Mouse (Mus musculus) inflammation-experienced regulatory T-cells, adult 6 months (primary cell): ENCODE data around the gene Pon1. TPM values are rescaled to one million over a fixed set of nuclear protein-coding genes. Genes with fewer than 3 reads are reported as not detected.

ENCODE experiments used
- ATAC-seq: one replicate; pipeline ENCODE4 v1.8.0; 2017
- polyA plus RNA-seq, 3 experiments: library from polyadenylated mRNA; unstranded; fragments of 100-300 nt; shearing (Covaris generic); gene quantifications; one replicate each; pipeline ENCODE4 v1.2.1; 2017

Pon1 gene
- polyA plus RNA-seq, 3 experiments from 2014 or later: not detected

DNA sequence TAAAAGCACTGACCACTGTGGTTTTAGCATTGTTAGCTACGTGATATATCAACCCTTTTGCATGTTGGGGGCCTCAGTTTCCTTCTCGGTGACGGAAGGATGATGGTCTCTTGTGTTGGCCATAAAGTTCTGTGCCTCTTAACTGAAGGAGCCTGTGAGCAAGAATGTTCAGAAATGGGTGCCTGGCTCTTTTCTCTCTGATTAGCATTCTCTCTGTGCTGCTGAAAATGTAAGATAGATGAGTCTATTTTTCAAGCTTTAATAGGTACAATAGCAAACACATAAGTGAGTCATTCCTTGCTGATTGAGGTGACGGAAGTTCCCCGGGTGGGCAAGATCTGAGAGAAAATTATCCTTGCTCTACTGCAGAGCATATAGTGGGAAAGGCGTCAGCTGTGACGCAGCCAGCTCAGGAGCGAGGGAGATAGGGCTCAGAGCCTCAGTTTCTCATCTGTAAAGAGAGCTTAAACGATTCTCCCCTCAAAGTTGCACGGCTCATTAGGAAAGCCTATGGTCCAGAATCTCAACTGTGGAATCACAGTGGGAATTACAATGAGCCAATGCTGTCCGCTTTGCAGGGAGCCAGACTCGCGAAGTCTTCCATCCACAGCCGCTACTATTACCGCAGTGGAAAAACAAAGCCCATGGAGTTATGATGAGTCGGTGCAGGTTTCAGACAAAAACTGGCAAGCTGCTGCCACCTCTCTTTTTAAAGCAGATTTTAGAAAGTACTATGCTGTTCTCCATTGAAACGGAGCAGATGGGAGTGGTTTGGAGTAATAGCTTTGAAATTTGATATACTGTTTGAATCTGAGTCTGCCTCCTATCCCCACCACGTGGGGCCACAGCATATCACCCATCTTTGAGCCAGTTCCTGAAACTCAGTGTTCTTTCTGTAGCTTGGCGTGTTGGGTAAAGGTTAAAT, 15.5 kb downstream of the Pon1 start:
- ATAC-seq: no peak

DNA sequence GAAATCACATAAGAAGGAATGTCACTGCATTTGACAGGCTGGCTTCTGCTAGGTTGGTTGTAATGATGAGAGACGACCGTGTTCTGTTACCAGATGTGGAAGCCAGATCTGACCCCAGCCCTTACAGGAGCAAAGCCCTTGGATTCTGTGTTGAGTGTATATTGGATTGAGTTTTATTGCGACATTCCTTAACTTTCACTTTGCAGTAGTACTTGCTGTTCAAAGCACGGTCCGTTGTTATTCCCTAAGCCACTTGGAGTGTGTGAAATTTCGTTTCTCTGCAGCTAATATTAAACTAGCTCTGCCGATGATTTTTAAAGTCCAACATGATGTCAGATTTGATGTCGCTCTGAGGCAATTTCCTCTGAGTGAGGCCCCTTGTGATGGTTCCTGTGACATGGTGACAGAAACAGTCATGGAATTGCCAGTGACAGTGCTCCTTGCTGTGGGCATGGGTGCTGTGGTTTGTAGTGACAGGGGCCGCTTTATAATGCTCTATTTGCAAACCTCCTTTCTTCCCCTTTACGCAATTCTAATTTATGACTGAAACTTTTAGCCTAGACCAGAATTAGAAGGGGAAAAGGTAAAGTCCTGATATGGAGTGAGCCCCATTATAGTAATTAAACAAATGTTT, 19.4 kb downstream of the Pon1 start:
- ATAC-seq: no peak

DNA sequence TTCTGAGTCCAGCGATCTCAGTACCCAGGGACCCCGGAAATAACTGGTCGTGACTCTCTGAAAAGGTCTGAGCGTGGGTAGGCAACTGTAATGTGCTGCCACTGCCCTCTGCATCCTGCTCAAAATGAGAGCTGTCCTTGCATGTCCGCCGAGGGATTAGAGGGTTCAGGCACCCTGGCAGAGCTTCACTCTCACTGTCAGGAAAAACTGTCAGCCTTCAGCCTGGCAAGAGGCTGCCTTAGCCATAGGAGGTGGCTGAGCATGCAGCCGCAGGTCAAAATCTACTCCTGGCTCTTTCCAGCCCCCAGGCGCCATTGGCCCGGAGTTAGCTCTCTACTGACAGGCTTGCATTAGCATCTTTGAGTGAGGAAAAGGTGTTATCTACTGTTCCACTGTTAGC, 21.2 kb downstream of the Pon1 start:
- ATAC-seq: no peak

DNA sequence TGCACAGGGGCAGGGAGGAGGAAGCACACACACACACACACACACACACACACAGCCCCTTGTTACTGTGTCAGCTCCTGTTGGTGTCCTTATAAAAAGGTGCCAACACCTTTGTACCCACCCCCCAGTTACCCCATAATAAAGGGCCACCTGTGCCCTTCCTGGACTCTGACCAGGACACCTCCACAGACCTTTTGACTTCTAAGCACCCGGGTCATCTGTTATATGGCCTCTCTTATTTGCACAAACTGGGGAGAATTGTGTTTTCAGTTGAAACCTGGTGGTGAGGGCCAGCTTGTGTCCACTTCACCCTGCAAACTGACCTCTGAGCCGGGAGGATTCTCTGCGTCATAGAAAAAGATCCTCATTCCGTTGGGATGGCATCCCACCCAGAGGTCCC, 22.3 kb downstream of the Pon1 start:
- ATAC-seq: no peak

DNA sequence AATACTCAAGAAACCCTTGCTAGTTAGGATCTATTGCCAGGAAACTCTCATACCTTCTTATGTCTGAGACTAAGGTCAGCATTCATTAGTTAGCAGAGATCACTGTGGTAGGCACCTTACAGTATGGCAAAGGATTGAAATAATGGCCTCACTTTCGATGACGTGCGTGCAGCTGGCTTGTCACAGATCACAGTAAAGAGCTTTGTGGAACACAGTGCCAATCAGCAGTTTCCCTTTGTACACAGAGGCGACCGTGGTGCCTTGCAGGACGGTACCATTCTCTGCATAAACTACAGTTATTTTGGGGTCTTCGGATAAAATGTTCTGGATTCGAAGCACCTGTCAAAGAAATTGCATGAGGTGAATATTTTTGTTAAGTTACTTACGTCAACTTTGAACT, 25.6 kb downstream of the Pon1 start:
- no peak for ATAC-seq

DNA sequence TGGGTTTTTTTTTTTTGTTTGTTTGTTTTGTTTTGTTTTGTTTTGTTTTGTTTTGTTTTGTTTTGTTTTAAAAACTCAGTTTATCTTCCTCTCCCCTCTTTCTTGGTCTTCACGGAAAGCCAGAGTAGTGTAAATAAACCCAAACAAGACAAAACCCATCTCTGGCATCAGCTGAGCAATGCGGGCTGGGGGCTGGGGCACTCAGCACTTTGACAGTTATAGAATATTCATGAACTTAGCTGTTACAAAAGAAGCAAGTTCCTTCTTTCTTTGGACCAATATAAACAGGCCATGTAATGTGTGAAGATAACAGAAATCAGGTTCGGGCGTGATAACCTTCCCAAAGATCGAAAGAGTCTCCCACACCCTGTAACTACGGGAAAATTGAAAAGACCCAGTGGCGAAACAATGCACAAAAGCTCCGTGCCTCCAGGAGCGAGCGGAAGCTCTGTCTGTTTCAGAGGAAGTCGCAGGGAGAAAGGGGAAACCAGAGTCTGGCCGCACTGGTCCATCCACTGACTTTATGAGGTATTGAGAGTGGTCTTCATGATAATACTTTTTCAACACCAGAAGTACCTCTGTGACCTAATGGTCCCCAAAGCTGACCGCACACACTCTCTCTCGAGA, 26.6 kb downstream of the Pon1 start:
- no peak for ATAC-seq

DNA sequence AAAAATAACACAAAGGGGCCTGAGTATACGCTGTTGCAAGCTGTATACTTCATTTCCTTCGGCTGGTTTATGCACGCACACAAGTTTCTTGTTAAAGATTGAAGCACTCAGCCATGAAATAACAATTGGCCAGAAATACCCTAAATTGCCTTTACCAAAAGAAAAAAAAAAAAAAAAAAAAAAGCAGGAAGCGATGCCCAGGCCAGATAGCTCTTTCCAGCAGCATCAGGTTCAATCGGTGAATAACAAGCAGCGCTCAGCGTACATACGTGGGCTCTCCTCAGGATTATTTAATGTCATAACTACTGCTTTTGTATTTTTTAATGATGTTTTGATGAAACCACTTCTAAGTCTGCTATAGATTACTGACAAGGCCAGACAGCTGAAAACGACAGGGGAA, 28.9 kb downstream of the Pon1 start:
- no peak for ATAC-seq

DNA sequence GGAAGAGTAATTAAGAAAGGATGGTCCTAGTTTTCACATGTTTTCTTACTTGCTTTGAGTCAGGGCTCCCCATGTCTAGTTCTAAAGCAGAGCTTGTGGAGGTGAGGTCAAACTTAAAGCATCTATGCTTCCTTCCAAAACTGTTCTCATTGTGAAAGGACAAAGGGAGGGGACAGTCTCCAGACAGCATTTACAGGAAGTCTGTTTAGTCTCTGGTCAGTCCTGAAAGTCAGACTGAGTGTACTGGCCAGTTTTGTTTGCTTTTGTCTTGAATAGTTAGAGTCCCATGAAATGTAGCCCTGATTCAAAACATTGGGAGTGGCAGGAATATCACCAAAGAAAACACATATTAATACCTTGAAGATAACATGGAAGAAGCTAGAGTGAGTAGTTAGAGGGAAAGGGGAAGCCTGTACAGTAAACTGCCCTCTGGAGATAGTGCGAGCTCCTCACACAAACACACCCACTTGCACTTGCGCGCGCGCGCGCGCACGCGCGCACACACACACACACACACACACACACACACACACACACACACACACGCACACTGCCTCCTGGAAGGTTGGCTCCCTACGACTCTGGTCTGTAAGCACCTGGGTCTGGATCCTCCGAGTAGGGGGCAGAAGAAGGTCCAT, 30.1 kb downstream of the Pon1 start:
- ATAC-seq: no peak

DNA sequence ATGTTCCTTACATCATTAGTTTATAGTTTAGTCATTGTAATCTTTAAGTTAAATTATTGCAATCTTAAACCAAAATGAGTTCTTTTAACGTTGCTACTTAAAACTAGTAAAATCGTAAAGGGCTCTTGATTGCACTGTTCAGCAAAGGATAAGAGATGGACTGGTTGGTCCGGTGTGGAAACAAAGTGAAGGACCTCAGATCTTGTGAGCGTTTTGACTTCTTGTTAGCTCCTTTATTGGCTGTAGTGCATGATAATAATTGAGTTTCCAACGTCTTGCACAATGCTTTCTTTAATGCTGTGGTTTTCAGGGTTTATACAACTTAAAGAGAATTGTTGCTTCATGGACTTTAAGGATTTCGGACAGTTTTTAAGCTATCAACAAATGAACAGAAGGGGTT, 31.7 kb downstream of the Pon1 start:
- ATAC-seq: no peak

DNA sequence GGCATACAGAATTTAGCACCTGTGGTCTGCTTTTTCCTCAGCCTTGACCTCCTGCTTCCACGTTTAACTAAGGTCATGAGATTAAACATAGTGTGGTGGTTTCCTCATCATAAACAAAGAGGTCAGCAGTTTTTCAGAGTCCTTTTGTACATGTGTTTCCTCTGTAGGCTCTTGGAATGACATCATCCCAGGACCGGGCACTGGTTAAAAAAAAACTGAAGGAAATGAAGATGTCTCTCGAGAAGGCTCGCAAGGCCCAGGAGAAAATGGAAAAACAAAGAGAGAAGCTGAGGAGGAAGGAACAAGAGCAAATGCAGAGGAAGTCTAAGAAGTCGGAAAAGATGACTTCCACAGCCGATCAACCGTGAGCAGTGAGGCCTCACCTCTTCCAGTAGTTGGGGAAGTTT, 34.4 kb downstream of the Pon1 start:
- no peak for ATAC-seq

DNA sequence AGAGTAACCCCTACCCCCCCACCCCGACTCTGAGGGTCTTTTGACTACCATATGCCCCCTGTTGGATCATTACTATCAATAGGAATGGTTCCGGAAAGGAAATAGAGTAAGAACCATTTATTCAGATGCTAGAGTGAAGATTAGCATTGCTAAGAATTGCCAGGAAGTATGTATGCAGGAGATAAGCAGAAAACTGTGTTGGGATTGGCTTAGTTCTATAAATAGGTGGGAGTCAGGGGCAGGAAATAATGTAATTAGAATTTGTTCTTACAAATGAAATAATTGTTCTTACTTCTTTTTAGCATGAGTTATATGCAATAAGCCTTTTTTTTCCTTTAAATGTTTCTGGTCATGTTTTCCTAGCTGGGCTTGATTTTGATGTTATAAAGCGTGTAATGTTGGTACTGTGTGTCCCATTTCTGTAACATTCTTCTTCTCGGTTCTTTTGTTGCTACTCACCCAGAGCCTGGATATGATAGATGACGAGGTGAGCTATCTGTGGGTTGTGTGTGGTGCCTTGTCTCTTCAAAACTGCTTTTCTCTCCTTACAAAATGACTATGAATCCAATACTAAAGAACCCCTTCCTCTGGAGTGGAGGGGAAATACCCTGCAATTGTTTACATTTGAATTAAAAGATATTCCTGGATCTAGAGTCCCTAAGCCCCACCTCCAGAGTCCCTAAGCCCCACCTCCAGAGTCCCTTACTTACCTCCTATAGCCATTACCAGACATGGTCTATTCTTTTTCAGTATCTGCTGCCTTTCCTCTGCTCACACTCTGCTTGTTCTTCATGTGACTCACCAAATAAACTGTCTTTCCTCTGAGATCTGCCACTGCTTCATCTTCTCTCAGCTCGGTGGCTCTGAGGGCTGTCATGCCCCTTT, 37.0 kb downstream of the Pon1 start:
- ATAC-seq: no peak

DNA sequence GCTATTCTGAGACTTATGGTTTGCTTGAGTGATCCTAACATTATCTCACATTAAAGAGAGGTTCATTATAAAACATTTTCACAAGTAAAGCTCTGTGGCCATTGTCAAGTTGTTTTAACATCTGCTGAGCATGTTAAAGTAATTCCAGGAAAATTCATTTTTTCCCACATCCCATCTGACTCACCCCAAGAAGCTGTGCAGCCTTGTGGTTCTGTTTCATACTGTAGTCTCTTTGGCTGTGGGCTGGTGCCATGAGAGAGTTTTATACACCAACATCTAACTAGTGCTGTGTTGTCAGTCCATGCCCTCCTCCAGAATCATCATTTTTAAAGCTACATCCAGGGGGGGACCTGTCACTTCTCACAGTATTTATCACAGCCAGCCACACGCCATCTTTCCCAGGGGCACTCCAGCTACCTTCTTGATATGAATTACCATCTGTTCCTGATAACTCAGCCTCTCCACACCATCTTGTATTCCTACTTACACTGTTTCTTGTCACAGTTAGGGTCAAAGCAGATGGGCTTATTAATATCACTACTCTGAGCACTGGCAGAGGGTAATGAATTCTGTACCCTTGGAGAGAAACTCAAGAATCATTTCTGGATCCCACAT, 38.3 kb downstream of the Pon1 start:
- no peak for ATAC-seq

DNA sequence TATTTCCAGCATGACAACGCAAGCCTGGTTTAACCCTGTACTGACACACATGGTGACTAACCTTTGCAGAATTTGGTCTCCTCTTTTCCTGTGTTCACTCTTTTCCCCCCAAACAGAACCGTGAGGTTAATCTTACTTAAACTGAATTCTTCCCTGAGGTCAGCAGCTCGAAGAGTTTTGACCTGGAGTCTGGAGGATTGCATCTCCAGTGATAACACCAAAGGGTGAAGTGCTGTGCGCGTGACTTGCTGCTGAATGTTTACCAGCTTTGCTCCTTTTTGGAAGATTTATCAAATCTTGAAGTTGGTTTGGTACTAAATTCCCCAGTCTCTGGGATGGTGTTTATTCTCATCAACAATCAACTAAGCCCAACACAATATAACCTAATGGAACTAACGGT, 39.0 kb downstream of the Pon1 start:
- ATAC-seq: no peak

DNA sequence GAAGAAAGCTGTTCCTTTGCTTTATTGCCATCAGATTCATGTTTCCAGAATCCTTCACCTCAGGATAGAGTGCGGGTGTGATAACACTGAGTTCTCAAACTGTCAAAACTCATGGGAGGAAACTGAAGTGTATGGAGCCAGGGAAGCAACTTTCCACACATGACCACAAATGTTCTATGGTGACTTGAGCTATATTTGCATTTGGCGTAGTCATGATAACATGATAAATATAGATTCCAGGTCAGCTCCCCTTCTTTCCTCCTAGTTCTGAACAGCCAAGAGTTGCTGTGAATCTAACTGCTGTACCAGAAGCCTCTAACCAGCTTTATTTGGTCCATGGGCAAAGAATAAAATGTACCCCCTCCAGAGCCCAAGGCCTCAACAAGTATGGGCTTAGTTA, 41.6 kb downstream of the Pon1 start:
- ATAC-seq: no peak

DNA sequence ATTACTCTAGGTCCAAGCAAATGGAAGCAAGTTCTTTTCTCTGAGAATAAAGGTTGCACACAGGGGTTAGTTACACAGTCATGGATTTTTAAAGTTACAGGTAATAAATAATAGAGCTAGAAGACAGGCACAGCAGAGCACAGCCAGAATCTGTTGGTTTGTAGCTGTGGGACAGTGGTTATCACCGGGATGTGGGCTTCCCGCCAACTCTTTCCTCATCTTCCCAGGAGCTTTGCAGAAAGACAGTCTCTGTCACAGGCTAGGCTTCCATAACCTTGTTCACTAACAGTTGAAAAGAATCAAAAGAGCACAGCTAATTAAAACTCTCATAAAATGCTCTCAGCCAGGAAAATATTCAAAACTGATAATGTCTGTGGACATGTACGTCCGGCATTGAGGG, 42.6 kb downstream of the Pon1 start:
- ATAC-seq: no peak

DNA sequence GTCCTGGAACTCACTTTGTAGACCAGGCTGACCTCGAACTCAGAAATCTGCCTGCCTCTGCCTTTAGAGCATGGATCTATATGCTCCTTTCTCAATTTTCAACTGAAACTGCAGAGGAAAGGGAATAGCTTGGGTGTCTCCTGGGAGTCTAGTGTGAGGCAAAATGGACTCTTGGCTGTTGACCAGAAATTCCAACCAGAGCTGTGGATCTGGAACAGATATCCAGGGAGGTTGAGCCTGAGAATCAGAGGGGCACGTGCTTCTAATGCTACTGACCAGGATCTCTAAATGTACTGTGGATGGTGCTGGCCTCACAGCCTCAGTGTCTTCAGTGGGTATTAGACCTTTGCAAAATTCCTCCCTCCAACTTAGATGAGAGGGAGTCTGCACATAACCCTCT, 43.8 kb downstream of the Pon1 start:
- no peak for ATAC-seq

DNA sequence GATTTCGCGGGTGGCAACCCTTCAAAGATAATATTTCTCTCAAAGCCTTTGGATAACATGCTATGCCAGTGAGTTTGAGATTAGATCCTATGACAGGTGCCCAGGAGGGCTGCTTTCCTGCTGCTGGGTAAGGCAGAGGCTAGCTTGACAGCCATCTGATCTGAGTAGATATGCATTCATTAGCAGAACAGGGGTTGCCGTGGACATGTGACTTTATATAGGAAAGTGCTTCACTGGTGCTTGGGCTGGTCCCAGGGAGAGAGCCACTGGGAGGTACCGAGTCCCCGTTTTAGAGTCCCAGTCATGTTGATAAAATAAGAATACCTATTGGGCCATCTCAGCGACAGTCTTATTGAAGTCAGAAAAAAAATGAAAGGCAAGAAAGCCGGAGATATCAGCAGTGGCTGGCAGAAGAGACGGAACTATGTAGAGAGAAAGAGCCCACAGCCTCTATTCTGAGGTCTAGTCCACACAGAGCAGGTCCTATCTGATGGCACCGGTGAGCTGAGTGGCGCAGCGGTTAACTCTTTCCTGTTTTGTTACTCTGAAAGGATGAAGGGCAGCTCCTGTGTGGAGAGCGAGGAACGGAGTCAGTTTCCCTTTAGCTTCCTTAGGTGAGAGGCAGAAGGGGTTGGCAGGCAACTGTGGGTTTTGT, 46.1 kb downstream of the Pon1 start:
- ATAC-seq: no peak

DNA sequence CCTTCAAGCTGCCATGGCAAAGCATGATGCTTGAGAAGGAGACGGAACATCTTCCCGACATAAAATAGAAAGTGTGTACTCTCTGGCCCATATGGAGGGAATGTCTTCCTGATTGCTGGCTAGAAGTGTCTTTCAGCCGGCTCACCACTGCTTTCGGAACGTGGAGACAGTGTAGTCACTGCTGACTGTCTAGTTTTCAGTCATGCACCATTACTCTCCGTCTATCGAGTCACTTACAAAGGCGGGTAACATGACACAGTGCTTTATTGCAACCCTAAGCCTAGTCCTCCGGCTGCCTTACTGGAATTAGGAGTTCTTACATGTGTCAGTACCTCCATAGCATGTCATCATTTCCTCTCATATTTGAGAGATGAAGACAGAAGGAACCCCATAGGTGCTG, 54.1 kb downstream of the Pon1 start:
- no peak for ATAC-seq

DNA sequence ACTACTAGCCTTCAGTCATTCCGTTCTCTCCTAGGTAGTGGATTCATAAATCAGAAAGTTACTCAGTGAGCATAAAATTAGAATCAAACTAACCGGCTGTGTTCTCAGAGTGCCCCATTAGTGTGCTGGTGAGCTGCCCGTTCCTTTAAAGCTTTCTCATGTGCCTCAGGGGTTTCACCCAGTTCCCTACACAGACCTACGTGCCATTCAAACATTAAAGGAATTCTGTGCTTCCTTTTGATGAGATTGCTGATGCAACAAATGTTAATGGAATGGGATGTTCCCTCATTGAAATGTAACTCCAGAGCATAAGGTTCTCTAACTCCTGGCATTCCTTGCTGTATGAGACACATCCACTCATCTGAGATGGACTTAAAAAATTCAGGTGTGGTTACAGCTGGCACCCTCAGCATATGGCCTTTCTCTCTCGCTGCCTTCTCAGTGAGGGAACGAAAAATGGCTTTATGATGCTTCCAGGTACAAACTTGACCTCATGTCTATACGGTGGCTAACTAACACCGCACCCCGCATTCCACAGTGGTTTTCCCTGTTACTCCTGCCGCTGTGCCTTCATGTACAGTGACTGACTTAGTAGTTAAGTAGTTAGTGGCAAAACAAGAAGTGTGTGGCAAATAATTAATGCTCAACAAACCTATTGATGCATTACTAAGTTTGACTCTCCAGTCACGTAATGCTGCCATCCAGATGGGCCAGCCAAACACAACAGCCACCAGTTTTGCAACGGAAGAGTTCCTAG, 54.7 kb downstream of the Pon1 start:
- no peak for ATAC-seq

DNA sequence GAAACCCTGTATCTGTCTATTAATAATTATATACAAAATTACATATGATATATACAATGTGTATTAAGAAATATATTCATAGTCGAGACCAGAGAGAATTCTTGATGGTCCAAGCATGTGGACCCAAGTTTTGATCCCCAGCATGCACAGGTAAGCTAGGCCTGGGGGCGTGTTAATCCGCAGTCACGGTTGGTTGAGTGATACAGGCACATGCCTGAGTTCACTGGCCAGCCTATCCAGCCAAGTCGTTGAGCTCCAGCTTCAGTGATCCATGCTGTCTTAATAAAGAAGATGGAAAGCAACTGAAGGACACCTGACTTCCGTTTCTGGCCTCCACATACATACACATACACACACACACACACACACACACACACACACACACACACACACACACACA, 57.7 kb downstream of the Pon1 start:
- no peak for ATAC-seq

DNA sequence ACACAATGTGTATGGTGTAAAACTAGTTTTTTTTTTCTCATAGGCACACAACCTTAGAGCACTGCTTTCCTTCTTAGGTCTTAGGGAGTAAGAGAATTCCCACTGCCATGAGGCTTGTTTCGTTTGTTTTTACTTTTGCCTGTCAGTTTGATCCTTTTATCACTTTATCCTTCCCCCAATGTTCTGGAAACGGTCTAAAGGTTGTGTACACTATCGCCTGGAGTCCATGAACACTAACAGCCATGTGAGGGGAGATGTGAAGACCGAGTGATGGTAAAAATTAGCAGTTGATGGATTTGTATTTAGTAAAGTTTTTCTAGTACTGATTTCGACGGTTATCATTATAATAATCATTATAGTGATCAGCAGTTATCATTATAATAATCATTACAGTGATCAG, 58.8 kb downstream of the Pon1 start:
- ATAC-seq: no peak
